Mouse (Mus musculus) stomach, embryonic 14.5 days (tissue): ENCODE results near the gene Sumo2. TPM values are rescaled to one million over a fixed set of nuclear protein-coding genes. Genes with fewer than 3 reads are reported as not detected.

ENCODE experiments used
- ATAC-seq: fragments of 200-750 bp; cut with Nextera tagmentation; 2 replicates; pipeline ENCODE4 v1.8.0; 2017; ENCODE audit warnings: low read depth, moderate TSS enrichment; ENCODE audit not compliant: insufficient number of reproducible peaks, insufficient read depth, low FRiP score
- H3K27ac ChIP-seq: fragments of 300-500 bp; sonication (generic); 2 replicates; pipeline ENCODE4 v1.5.1; 2014; ENCODE audit warnings: mild to moderate bottlenecking, low read length, moderate library complexity, mixed read lengths
- H3K27me3 ChIP-seq: fragments of 300-500 bp; sonication (generic); 2 replicates; pipeline ENCODE4 v1.6.1; 2014; ENCODE audit warnings: low read length, control low read depth, mixed read lengths; ENCODE audit not compliant: control insufficient read depth, insufficient read depth
- H3K36me3 ChIP-seq: fragments of 300-500 bp; sonication (generic); 2 replicates; pipeline ENCODE4 v1.6.1; 2014; ENCODE audit warnings: mild to moderate bottlenecking, control low read depth, low read length, moderate library complexity, mixed read lengths; ENCODE audit not compliant: control insufficient read depth, insufficient read depth
- H3K4me1 ChIP-seq: fragments of 300-500 bp; sonication (generic); 2 replicates; pipeline ENCODE4 v1.6.1; 2014; ENCODE audit warnings: low read length, control low read depth, mixed read lengths; ENCODE audit not compliant: control insufficient read depth, insufficient read depth
- H3K4me2 ChIP-seq: fragments of 300-500 bp; sonication (generic); replicated peaks from 2 replicates; pipeline ENCODE4 v1.6.1; 2014; ENCODE audit warnings: low read depth, low read length, control low read depth
- H3K4me3 ChIP-seq: fragments of 300-500 bp; sonication (generic); 2 replicates; pipeline ENCODE4 v1.5.1; 2014; ENCODE audit warnings: low read depth, low read length, control low read depth
- H3K9ac ChIP-seq: fragments of 300-500 bp; sonication (generic); replicated peaks from 2 replicates; pipeline ENCODE4 v1.6.1; 2014; ENCODE audit warnings: low read depth, mild to moderate bottlenecking, control low read depth, low read length, moderate library complexity, mixed read lengths
- H3K9me3 ChIP-seq: fragments of 300-500 bp; sonication (generic); 2 replicates; pipeline ENCODE4 v1.6.1; 2016; ENCODE audit warnings: low read depth, low read length, control low read depth; ENCODE audit not compliant: control insufficient read depth
- WGBS: fragments of 180-500 bp; shearing (Covaris S2); extraction: QIAGEN DNeasy Blood & Tissue Kit; methylation state at CpG from one replicate; pipeline ENCODE4 v1.1.7; 2014; 5-methylcytosine and 5-hydroxymethylcytosine counted together
- polyA plus RNA-seq: library from polyadenylated mRNA; unstranded; fragments of >200 nt; fragmentation: Nextera tagmentation; extraction: Ambion mirVana; gene quantifications from 2 replicates; pipeline ENCODE4 v1.2.1, GENCODE M21; 2014

Gene Sumo2
- polyA plus RNA-seq, 1 experiment from 2014 or later, result 984 TPM

DNA sequence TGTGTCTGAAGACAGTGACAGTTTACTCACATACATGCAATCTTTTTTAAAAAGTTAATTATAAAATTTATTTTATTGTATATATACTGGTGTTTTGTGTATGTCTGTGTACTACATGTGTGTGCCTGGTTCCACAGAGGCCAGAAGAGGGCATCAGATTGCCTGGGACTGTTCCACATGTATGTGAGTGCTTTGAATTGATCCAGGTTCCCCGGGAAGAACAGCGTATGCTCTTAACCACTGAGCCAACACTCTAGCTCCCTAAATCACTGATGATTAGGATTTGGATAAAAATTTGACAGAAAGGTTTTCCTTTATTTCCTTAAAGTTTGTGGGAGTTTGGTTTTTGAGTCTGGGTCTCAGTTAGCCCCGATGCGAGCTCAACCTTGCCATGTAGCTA lies 27.3 kb upstream of the Sumo2 start:
- Histone ChIP-seq H3K27ac (peak overlapping the region; percentile 82; the same call in 1 of the 2 replicates), H3K36me3 (peaks cover 22% of the 10 kb centered on the region), H3K27me3 (no peaks in the 10 kb centered on the region), H3K4me1 (peaks cover 7% of the 10 kb centered on the region; the same call in 1 of the 2 replicates), H3K9ac (peak overlapping the region; percentile 32; the same call in 1 of the 2 replicates), H3K9me3 (no peaks in the 10 kb centered on the region), H3K4me3 (peak overlapping the region; percentile 97; the same call in 1 of the 2 replicates), H3K4me2 (peak overlapping the region; percentile 61)
- ATAC-seq, result no peak
- WGBS, result 48% methylated on average over 4 of the region's 4 CpGs

- WGBS, result 72% methylated on average over 17 of the region's 17 CpGs
- Histone ChIP-seq H3K36me3 (no peaks in the 10 kb centered on the region), H3K4me2 (no peak overlapping the region), H3K9ac (no peak overlapping the region), H3K4me1 (no peaks in the 10 kb centered on the region), H3K9me3 (no peaks in the 10 kb centered on the region), H3K4me3 (no peak overlapping the region), H3K27me3 (no peaks in the 10 kb centered on the region), H3K27ac (no peak overlapping the region)
- no peak for ATAC-seq
Observed at GRCm38 (mm10) chr11:115555717-115556116, 19.6 kb upstream of the Sumo2 start.

GRCm38 (mm10) chr11:115552783-115553182 lies 16.7 kb upstream of the Sumo2 start:
- ATAC-seq, result no peak
- H3K27me3 ChIP-seq, result no peaks in the 10 kb centered on the region
- H3K4me1 ChIP-seq, result no peaks in the 10 kb centered on the region
- whole genome bisulfite sequencing, result 59% methylated on average over 4 of the region's 4 CpGs
- no peaks in the 10 kb centered on the region for H3K9me3 ChIP-seq
- no peak overlapping the region for H3K9ac ChIP-seq
- no peak overlapping the region for H3K4me2 ChIP-seq
- no peak overlapping the region for H3K27ac ChIP-seq
- H3K36me3 ChIP-seq, result no peaks in the 10 kb centered on the region
- H3K4me3 ChIP-seq, result no peak overlapping the region

DNA sequence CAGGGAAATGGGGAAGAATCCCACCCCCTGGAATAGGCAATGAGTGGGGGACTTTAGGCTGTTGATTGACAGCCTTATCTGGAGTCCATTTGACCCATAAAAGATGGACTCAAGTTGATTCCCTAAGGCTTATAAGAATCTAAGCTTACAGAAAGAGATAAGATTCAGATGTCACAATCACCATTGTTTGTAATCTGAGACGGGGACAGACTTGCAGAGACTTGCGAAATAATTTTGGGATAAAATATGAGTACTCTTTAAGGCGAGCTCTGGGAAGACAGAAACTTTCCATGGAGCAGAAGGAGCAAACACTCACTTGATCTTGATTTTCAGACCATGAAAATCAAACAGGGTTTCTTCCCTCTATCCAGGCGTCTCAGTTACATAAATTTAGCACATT lies 7.5 kb upstream of the Sumo2 start:
- Histone ChIP-seq H3K36me3 (no peaks in the 10 kb centered on the region), H3K4me1 (no peaks in the 10 kb centered on the region), H3K9ac (no peak overlapping the region), H3K27me3 (no peaks in the 10 kb centered on the region), H3K4me2 (no peak overlapping the region), H3K27ac (no peak overlapping the region), H3K4me3 (no peak overlapping the region), H3K9me3 (no peaks in the 10 kb centered on the region)
- 63% methylated on average over 4 of the region's 4 CpGs for WGBS
- no peak for ATAC-seq

DNA sequence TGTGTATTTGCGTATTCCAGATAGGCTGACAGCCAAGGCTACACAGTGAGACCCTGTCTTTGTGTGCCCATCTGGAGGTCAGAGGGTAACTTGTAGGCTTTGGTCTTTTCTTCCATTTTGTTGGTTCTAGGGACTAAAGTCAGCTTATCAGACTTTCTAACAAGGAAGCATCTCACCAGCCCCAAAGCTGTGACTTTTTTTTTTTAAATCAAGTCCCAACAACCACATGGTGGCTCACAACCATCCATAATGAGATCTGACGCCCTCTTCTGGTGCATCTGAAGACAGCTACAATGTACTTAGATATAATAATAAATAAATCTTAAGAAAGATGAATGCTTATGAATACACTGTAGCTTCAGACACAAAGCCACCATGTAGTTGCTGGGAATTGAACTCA lies 2.0 kb upstream of the Sumo2 start:
- WGBS, result 56% methylated on average over 2 of the region's 2 CpGs
- Histone ChIP-seq H3K27me3 (no peaks in the 10 kb centered on the region), H3K9me3 (no peaks in the 10 kb centered on the region), H3K4me2 (no peak overlapping the region), H3K4me1 (peaks cover 10% of the 10 kb centered on the region; the same call in 1 of the 2 replicates), H3K36me3 (peaks cover 7% of the 10 kb centered on the region), H3K27ac (no peak overlapping the region), H3K9ac (no peak overlapping the region), H3K4me3 (no peak overlapping the region)
- ATAC-seq, result no peak

DNA sequence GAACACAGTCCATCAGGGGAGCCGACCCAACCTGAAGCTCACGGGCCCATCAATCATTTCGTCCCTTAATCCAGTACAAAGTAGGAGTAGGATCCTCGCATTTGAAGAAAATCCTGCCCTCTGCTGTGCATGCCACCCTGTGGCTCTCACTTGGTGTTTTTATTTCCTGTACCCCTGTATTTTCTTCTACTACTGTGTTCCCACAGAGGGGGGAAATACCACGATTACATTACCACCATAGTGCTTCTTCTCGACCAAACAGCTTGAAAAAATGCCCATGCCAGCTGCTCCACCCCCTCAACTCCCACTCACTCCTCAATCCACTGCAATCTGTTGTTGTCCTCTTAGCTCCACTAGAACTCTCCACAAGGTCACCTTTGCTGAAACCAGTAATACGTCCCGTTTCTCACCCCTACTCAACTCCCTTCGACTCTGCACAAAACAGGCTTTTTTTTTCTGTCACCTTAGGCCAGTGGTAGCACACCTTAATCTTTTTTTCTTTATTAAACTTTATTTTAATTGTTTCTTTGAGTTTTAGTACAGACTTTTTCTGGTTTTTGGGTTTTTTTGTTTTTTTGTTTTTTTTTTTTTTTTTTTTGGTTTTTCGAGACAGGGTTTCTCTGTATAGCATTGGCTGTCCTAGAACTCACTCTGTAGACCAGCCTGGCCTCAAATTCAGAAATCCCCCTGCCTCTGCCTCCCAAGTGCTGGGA lies 936 bp upstream of the Sumo2 start:
- Histone ChIP-seq H3K9me3 (no peaks in the 10 kb centered on the region), H3K36me3 (peaks cover 16% of the 10 kb centered on the region), H3K4me3 (peak overlapping the region; percentile 95; the same call in 1 of the 2 replicates), H3K4me1 (peaks cover 10% of the 10 kb centered on the region; the same call in 1 of the 2 replicates), H3K4me2 (peak overlapping the region; percentile 34; the same call in 1 of the 2 replicates), H3K9ac (no peak overlapping the region), H3K27ac (peak overlapping the region; percentile 99), H3K27me3 (no peaks in the 10 kb centered on the region)
- 77% methylated on average over 10 of the region's 10 CpGs for WGBS
- no peak for ATAC-seq

- peak overlapping the region; percentile 99 for H3K27ac ChIP-seq
- H3K36me3 ChIP-seq, result peaks cover 24% of the 10 kb centered on the region
- H3K4me3 ChIP-seq, result peak overlapping the region; percentile 95
- no peaks in the 10 kb centered on the region for H3K27me3 ChIP-seq
- peak overlapping the region; percentile 93 for H3K9ac ChIP-seq
- H3K9me3 ChIP-seq, result no peaks in the 10 kb centered on the region
- ATAC-seq, result peak; percentile 70
- H3K4me1 ChIP-seq, result peaks cover 10% of the 10 kb centered on the region; the same call in 1 of the 2 replicates
- H3K4me2 ChIP-seq, result peak overlapping the region; percentile 67
- WGBS, result under 1% methylated on average over 66 of the region's 84 CpGs
Observed at GRCm38 (mm10) chr11:115535401-115536037, 557 bp downstream of the Sumo2 start.

DNA sequence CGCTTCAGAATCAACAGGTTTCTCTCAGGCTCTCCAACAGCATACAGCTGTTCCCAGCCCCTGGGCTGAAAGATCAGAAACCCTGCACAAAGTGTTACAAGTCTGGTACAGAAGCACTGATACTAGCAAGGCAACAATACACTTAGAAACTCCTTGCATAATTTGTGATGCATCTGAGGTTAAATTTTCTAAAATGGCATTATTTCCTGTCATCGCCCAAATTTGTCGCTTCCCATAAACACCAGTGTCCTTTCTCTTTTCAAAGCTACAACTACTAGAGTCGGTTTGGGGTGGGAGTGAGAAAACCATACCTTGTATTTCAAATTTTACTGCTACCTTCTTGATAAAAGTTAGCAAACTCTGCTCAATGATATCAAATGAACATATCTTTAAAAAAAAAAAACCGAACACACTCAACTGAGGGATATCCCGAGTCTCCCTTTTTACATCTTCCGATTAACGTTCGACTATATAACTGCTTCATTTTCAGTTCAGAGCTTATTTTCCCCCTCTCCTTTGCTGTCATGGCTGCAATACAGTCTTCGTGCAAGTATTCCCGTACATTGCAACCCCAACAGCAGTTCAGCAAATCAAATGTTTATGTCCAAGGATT lies 1.2 kb downstream of the Sumo2 start:
- H3K36me3 ChIP-seq, result peaks cover 30% of the 10 kb centered on the region
- peaks cover 10% of the 10 kb centered on the region; the same call in 1 of the 2 replicates for H3K4me1 ChIP-seq
- WGBS, result 2% methylated on average over 11 of the region's 11 CpGs
- no peak for ATAC-seq
- H3K4me2 ChIP-seq, result peak overlapping the region; percentile 67
- peak overlapping the region; percentile 99 for H3K27ac ChIP-seq
- no peaks in the 10 kb centered on the region for H3K27me3 ChIP-seq
- peak overlapping the region; percentile 95 for H3K4me3 ChIP-seq
- H3K9ac ChIP-seq, result peak overlapping the region; percentile 93
- H3K9me3 ChIP-seq, result no peaks in the 10 kb centered on the region
